Mouse (Mus musculus): ENCODE data around the gene Sema6c.

Gene Sema6c

GRCm38 (mm10) chr3:95142617-95143011, 17.6 kb upstream of the Sema6c start:
- DNase-seq (ENCODE audit: low spot score): peak; percentile 87

GRCm38 (mm10) chr3:95147924-95148323, 12.3 kb upstream of the Sema6c start:
- DNase-seq (ENCODE audit: low spot score): no peak

- no peak for DNase-seq (ENCODE audit: low spot score)
Measured at GRCm38 (mm10) chr3:95153874-95154273, 6.4 kb upstream of the Sema6c start.

- DNase-seq (ENCODE audit: low spot score): no peak
Measured at GRCm38 (mm10) chr3:95159511-95159986, 708 bp upstream of the Sema6c start.

- no peak for DNase-seq (ENCODE audit: low spot score)
Measured at GRCm38 (mm10) chr3:95161041-95161551, 839 bp downstream of the Sema6c start.

GRCm38 (mm10) chr3:95161618-95162344, 1.5 kb downstream of the Sema6c start:
- no peak for DNase-seq (ENCODE audit: low spot score)

DNA sequence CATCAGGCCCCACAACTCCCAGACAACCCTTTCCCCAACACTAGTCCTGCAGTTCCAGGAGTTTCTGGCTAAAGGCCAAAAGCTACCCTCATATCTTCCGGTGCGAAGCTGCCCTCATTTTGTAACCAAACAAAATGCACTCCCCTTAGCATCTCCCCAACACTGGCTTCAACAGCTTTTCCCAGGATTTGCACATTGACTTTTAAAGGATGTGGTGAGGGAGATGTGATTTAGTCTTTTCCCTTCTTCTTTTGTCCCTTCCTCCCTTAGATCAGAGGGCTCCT, 2.0 kb downstream of the Sema6c start:
- no peak for DNase-seq (ENCODE audit: low spot score)

- DNase-seq (ENCODE audit: low spot score): no peak
Measured at GRCm38 (mm10) chr3:95163419-95164255, 3.4 kb downstream of the Sema6c start.

DNA sequence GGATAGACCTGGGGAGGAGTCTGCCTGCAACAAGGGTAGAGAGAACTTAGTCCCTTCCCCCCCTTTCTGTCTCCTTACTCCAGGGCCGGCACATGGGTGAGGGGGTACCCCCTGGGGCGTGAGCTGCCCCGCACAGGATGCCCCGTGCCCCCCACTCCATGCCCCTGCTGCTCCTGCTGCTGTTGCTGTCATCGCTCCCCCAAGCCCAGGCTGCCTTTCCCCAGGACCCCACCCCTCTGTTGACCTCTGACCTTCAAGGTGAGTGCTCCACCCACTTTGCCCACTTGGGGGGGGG, 3.9 kb downstream of the Sema6c start:
- DNase-seq (ENCODE audit: low spot score): no peak

- DNase-seq (ENCODE audit: low spot score): no peak
Measured at GRCm38 (mm10) chr3:95164840-95165239, 4.6 kb downstream of the Sema6c start.

DNA sequence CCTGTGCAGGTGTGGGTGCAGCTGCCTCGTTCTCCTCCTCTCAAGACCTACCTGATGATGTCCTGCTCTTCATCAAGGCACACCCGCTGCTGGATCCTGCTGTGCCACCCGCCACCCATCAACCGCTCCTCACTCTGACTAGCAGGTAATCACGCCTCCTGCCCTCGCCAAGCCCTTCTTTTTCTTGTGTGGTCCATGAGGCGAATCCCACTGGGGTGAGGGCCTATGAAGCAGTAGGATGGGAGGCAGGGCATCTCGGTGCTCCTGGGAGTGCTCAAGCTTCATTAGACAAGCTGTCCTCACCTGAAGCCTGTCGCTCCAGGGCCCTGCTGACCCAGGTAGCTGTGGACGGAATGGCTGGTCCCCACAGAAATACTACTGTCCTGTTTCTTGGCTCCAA, 9.7 kb downstream of the Sema6c start:
- no peak for DNase-seq (ENCODE audit: low spot score)

DNA sequence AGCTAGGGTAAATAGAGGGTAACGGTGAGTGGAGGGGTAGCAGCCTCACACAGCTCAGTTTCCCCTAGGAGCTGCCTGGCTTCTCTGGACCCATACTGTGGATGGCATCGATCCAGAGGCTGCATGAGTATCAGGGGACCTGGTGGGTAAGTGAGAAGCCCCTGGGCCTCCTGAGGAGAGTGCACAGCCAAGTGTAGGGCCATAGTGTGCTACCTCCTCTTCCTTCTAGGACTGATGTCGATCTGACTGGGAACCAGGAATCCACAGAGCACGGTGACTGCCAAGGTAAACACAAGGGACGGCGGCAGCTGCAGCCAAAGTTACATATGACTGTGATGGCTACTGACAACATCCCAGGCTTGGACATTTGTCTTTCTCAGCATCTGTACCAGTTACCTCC, 10.8 kb downstream of the Sema6c start:
- DNase-seq (ENCODE audit: low spot score): no peak

DNA sequence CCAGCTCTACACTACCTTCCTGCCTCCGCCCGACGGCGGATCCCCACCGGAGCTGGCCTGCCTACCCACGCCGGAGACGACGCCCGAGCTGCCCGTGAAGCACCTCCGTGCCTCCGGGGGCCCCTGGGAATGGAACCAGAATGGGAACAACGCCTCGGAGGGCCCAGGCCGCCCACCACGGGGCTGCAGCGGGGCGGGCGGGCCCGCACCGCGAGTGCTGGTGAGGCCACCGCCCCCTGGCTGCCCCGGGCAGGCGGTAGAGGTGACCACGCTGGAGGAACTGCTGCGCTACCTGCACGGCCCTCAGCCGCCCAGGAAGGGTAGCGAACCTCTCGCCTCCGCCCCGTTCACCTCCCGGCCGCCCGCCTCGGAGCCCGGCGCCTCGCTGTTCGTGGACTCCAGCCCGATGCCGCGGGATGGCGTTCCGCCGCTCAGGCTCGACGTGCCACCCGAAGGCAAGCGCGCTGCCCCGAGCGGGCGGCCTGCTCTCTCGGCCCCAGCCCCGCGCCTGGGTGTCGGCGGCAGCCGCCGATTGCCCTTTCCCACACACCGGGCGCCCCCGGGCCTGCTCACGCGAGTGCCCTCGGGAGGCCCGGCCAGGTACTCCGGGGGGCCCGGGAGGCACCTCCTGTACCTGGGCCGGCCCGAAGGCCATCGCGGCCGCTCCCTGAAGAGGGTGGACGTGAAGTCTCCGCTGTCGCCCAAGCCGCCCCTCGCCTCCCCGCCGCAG, 12.4 kb downstream of the Sema6c start:
- no peak for DNase-seq (ENCODE audit: low spot score)

DNA sequence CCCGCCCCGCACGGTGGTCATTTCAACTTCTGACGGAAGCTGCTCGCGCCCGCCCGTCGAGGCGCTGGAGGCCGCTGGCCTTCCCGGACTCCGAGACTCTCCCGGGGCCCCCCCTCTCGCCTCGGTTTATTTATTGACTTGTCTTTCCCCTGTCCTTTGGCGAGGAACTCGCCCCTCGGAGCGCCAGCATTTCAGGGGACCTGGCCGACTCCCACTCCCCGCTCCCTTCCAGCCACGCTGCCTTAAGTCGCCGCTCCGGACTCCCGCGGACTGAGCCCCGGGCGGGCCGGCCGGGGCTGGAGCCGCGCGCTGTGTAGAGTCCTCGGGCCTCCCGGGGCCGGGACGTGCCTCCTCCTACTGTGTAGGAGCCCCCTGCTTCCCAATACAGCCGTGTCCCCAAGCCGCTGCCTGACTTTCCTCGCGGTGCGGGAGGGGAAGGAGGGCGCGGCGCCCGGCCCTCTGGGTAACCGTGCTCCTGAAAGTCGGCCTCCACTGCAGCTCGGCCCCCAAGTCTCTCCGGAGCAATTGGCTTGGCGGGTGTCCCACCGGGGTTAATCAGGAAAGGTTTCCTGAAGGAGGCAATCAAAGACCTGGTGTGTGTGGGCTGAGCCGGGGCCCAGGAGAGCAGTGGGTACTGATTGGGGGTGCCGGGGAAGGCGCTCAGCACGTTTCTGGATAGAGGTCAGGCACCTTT, 13.1 kb downstream of the Sema6c start:
- no peak for DNase-seq (ENCODE audit: low spot score)

GRCm38 (mm10) chr3:95174011-95174592, 13.8 kb downstream of the Sema6c start:
- DNase-seq (ENCODE audit: low spot score): peak; percentile 83

DNA sequence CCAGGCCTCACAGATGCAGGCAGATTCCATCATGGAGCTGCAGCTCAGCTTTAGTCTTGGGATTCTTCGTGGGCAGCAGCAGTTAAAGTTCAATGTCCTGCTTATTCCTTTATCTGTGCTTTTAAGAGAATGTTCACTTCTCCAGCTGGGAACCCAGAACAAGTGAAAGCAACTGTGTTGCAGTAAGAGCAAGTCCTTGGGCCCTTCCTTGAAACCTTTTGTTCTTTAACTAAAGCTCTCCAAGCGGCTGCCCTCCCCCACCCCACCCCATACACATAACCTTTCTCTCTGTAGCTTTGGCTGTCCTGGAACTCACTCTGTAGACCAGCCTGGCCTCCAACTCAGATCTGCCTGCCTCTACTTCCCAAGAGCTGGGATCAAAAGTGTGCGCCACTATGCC, 16.2 kb downstream of the Sema6c start:
- no peak for DNase-seq (ENCODE audit: low spot score)

DNA sequence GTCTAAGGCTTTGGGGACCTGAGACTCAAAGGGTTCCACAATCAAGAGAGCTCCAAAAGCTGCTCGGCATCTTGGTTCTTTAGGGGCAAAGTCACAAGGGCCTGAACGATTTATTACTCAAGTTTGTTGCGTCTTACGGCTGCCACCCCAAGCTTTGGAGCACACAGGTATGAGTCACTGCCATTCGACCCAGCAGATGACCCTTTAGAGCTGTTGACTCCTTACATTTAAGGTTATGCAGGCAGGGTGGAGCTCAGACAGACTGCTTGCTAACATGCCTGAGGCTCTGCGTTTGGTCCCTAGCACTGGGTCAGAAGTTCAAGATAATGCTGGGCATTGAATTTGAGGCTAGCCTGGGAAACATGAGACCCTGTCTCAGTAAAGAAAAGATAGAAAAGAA, 17.3 kb downstream of the Sema6c start:
- DNase-seq (ENCODE audit: low spot score): no peak

- no peak for DNase-seq (ENCODE audit: low spot score)
Measured at GRCm38 (mm10) chr3:95178948-95179347, 18.7 kb downstream of the Sema6c start.

DNA sequence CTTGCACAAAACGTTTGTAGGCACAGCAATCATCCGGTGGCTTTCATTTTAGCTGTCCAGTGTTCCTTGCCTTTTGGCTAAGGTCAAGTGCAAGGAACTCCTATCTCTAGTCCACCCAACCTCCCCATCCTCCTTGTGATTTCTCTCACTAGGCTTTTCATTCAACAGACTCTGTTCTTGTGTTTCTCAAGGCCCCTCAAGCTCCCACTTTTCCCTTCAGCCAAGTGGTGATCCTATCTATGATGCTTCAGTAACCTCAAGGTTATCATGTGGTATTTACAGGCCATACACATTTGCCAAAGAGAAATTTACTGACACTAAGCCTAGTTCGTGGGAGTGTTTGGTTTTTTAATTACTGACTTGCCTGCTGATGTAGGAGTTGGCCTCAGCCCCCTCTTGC, 19.6 kb downstream of the Sema6c start:
- no peak for DNase-seq (ENCODE audit: low spot score)

- no peak for DNase-seq (ENCODE audit: low spot score)
Measured at GRCm38 (mm10) chr3:95181841-95182240, 21.6 kb downstream of the Sema6c start.

- DNase-seq (ENCODE audit: low spot score): no peak
Measured at GRCm38 (mm10) chr3:95184796-95185577, 24.7 kb downstream of the Sema6c start.

All from ovary, postnatal 14 days (tissue).